Mouse (Mus musculus): ENCODE results near the gene Pdk1.

The Pdk1 gene

GRCm38 (mm10) chr2:71937649-71938308 is 64.8 kb downstream of the Pdk1 start:
- DNase-seq (ENCODE audit: low read depth, low spot score): no peak

DNA sequence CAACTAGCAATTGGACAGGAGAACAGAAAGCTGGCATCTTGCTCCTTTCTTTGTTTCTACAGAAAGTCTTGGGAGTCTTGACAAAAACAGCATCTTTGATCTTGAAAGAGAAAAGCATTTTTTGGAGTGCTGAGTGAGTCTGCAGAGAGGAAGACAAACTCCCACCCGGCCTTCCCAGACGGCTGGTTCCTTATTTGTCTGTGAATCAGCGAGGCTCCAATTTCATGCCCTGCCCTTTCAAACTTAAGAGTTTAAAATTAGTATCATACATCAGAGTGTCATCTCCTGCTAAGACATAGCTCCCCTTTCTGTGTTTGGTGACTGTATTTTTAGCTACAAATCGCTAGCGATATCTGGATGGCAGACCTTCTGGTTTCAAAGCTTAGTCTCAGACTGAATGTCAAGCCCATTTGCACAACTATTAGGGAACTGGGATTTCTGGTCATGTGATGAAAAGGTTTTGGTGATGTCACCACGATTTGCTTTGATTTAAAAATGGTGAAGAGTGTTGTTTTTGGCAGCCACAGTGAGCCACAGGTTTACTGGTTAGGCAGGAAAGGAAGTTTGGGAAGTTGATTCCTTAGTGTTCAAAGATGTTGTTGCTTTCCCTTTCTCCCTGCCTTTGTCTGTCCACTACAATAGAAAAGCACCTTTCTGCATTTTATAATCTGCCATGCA is 65.8 kb downstream of the Pdk1 start:
- no peak for DNase-seq (ENCODE audit: low read depth, low spot score)

- no peak for DNase-seq (ENCODE audit: low read depth, low spot score)
Observed at GRCm38 (mm10) chr2:71941005-71941720, 68.1 kb downstream of the Pdk1 start.

- DNase-seq (ENCODE audit: low read depth, low spot score): no peak
Observed at GRCm38 (mm10) chr2:71941721-71942087, 68.7 kb downstream of the Pdk1 start.

GRCm38 (mm10) chr2:71951212-71951611 is 78.2 kb downstream of the Pdk1 start:
- no peak for DNase-seq (ENCODE audit: low read depth, low spot score)

Measured in WW6 (cell line).